Mouse (Mus musculus): ENCODE measurements around the gene Tmem143. TPM values are rescaled to one million over a fixed set of nuclear protein-coding genes. Genes with fewer than 3 reads are reported as not detected.
A peak's percentile ranks its signal among the peaks of the same experiment; 100 is the strongest.
"Not testable (repeated sequence)": the region's sequence is repeated elsewhere in the genome, so short reads cannot be mapped to it uniquely, and the experiment has no call there.

The Tmem143 gene
- 10 to 100 TPM; 22.5 to 24.6 TPM for total RNA-seq (2021)

DNA sequence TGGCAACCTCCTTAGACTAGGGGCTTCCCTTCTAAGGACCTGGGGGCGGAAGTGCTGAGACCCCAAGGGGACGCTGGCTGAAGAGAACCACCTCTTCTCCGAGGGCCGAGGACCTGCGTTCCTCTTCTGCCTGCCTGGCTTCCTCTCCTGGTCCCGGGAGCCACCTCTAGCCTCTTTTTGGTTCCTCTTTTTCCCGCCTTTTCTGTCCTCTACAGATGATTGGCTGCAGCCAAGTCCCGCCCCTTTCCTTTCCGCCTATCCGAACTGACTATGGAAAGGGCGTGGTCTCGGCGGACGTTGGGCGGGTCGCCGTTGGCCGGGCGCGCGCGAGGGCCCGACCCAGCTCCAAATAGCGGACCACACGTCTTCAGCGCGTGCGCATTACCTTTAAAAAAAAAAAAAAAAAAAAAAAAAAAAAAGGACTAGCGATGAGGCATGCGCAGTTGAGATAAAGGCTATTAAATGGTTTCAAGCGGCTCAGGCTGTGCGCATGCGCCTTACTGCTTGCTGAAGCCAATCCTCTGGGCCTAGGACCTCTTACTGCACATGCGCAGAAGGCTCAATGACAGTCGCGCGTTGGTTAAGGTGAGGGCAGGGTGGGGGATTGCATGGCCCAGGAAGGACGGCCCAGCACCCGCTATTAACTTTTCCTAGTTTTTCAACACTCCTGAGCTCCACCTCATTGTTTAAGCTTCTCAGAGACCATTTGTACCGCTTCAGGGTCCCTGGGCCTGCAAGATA, at the start of gene Tmem143, which contains the start of gene Syngr4:
Gene Tmem143 (plus strand): TSS at position 425 of the 741 bp plus-strand sequence.
Gene Syngr4 (minus strand): TSS at position 198 of the 741 bp plus-strand sequence.
- DNase-seq (ENCODE audit: extremely low spot score in 1 of 2, low spot score in 1 of 2), result peak; percentile 87 to 90

DNA sequence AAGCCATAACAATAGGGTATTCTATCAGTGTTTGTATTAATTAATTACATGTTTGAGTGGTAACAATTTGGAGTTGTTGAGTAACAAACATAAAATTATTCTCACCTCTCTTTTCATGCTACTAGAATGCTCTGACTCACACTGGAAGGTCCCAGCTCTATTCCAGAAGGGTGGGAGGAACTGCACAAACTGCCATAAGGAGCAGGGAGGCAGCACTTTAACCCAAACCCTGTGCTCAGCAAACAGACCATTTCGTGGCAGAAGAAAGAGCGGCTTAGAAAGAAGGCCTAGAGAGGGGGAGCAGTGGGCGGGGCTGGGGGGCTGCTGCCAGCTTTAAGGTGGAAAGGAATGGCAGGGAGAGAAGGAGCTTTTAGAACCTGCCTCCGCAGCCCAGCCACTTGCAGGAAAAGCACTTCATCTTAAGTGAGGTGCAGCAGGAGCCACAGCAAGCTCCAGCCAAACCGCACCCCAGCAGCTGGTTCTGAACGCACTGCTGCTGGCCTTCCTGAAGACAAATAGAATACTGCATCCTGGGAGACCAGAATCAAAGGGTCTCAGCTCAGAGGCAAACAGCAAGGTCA, 48.2 kb upstream of the Tmem143 start:
- DNase-seq (ENCODE audit: extremely low spot score in 1 of 2, low spot score in 1 of 2), result no peak

DNA sequence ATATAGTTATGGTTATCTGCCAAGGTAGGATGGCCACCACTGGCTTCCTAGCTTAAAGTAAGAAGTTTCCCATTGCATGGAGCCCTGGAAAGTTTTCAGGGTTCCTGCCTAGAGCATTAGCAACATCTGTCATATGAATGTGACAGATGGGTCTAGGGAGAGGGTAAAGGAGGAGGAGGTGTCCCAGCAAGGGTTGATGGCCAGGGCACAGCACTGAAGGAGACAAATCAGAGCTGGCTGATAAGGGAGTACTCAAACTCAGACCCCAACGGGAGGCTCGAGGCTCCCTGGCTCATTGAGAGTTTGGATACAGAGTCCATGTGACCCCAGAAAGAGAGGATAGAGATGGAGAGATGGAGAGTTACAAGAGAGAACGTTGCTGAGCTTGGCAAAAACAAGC, 46.1 kb upstream of the Tmem143 start:
- DNase-seq (ENCODE audit: extremely low spot score in 1 of 2, low spot score in 1 of 2), result no peak

DNA sequence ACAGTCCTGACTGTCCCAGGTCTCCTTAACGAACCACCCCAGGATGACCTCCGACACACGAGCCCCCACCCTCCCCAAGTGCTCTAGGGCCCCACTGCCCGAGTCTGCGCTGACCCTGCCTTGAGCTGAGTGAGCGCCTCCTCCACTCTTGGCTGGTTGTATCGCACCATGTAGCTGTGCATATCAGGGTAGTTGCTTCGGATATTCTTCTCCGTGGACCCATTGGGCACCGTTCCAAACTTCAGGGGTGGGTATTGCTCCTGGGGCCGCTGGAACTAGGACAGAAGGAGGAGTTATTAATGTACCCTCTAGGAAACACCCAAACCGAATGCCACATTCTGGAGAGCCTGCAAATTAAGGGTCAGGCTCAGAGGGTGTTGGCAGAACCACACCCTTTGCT, 43.7 kb upstream of the Tmem143 start:
- no peak for DNase-seq (ENCODE audit: extremely low spot score in 1 of 2, low spot score in 1 of 2)

DNA sequence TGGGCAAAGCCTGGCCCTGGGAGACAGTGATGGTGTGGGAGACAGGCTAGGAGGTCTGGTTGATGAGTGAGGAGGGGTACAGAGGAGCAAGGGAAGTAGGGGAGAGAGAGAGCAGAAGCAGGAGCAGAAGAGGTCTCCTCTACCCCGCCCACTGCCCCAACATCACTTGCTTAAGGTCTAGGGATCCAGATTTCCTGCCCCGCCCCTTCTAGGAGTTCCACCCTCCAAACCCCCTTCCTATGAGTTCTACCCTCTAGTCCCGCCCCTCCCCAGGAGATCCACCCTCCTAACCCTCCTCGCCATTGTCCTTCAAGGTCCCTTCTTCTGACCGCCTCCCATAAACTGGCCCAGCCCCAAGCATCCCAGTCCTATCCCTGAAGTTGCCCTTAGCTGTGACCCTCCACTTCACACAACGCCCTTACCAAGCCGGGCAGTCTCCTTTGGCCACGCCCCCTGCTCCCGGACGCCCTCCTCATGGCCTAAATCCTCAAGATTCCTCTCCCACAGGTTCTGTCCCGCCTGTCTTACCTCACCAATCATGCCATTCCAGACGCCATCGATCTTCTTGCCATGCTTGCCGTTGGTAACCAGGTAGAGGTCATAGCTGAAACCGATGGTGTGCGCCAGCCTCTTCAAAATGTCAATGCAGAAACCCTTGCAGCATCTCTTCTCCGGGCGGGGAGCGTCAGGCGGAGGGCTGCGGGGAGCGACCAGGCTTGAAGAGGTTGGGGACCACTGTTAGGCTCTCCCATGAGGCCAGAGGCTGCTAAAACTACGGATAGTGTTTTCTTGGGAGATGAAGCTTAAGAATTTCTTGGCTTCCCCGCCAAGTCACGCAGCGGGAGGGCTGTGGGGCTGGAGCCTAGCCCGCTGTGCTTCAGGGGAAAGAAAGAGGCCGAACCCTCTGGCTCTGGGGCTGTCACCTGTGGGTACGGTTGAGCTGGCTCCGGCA, 39.5 kb upstream of the Tmem143 start:
- DNase-seq (ENCODE audit: extremely low spot score in 1 of 2, low spot score in 1 of 2), result no peak

DNA sequence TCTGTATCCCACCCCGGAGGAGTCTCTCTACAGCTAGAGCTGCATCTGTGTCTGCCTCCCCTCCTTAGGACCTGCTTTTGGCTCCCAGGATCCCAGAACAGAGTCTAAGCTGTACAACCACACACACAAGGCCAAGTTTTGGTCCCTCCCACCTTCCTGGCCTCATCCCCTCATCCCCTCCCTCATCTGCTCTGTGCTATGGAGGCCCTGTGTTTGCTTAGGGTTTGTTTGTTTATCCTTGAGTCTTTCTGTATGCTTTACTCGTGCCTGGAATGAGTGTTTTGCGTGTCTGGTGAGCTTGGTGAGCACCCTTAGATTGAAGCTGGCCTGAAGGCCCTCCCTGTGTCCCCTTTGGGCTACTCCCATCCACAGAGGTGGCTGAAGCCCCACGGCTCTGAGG, 37.7 kb upstream of the Tmem143 start:
- DNase-seq (ENCODE audit: extremely low spot score in 1 of 2, low spot score in 1 of 2), result no peak

DNA sequence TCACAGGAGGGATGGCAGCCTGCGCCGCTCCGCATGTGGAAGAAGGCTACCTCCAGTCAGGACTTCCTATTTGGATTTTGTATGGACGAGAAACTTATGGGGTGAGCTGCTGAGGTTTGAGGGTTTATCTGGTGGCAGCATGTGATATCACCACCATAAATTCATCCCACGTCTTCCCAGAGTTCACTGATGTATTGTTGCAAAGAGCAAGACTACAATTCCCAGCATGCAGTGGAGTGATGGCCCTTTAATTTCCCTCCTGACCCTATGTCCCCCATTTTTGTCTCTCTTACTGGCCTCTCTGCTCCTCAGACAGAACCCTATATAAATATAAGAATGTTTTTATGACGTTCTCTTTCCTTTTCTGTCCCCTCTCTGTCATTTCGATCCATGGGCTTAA, 33.9 kb upstream of the Tmem143 start:
- no peak for DNase-seq (ENCODE audit: extremely low spot score in 1 of 2, low spot score in 1 of 2)

DNA sequence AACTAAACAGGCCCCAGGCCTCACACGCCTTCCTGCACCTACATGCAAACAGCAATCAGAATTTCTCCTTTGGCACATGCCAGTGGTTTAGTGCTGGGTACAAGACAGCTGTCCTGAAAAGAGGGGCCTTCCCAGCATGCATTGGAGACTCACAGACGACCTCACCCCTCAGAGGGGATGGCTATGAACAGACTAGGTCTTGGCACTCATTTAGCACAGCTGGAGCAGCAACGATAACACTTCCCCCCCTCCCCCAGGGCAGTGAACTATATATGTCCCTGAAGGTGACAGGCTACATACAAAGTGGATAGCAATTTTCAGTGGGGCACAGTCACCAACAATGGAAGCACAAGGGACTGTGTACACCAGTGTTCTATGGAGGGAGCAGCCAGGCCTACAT, 32.3 kb upstream of the Tmem143 start:
- DNase-seq (ENCODE audit: extremely low spot score in 1 of 2, low spot score in 1 of 2), result no peak

DNA sequence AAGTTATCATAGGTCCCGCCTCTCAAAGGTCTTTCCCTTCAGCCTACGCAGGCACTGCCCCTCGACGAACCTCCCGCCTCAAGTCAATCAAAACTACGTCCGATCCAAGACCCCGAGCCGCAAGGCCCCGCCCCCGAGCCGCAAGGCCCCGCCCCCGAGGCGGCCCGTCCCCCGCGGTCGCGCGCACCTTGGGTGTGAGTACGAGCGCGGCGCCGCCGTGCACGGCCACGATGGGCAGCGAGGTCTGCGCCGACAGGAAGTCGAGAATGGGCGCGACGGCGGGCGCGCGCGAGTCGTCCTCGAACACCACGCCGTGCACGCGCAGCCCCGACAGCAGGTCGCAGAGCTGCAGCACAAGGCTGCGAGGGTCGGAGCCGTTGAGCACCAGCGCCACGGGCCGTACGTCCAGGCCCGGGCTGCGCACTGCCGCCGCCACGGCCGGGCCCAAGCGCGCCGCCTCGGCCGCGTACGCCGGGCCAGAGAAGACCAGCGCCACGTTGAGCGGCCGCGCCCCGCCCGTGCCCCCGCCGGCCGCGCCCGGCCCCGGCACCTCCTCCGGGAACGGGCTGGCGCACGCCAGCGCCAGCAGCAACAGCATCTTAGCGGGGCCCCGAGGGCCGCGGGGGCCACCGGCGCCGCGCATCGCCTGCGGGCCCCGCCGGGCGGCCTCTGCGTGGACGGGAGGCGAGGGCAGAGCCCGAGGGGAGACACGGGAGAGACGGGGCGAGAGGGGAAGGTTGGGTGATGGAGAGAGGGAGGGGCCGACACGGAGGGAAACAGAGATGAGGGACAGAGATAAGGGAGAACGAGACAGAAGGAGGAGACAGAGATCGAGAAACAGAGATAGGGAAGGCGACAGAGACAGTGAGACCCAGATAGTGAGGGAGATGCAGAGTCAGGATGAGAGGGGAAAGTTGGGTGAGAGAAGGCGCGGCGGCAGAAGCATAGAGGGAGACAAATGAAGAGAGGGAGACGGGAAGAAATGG, 30.5 kb upstream of the Tmem143 start:
- DNase-seq (ENCODE audit: extremely low spot score in 1 of 2, low spot score in 1 of 2), result peak; percentile 64 to 66

DNA sequence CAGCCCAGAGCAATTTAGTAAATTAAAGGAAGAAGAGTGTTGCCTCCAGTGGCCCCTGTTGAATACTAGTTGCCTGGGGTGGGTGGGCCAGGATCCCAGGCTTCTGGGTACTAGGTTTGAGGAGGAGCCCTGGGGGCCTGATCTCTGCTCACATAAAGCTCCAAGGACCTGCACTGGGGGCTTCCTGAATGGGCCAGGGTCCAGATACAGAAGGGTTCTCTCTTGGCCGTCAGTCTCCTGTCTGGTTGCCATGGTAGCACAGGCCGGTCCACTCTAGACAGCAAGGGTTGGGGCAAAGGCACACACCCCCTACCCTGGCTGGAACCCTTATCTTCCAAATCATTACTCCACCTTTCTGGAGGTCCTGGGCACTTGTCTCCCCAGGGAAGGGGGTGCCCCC, 28.9 kb upstream of the Tmem143 start:
- no peak for DNase-seq (ENCODE audit: extremely low spot score in 1 of 2, low spot score in 1 of 2)

DNA sequence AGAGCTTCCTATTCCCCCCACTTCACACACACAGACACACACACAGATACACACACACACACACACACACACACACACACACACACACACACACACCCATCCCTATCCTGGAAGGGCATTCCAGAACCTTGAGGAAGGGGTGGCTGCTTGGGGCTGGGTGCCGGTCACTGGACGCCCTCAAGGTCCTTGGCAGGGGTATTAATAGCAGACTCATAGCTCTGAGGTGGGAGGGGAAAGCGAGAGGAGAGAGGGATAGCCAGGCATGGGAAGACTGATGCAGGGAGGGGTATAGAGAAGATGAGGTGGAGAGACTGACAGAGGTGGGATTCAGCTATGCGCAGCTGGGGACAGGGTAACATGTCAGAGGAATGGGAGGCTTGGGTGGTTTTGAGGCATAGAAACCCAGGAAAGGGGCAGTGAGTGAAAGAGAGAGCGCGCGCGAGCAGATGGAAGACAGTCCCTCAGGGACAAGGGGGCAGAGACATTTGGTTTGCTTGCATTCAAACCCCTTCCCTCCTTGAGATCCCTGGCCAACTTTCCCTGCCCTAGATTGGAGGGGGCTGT, 27.6 kb upstream of the Tmem143 start:
- no peak for DNase-seq (ENCODE audit: extremely low spot score in 1 of 2, low spot score in 1 of 2)

DNA sequence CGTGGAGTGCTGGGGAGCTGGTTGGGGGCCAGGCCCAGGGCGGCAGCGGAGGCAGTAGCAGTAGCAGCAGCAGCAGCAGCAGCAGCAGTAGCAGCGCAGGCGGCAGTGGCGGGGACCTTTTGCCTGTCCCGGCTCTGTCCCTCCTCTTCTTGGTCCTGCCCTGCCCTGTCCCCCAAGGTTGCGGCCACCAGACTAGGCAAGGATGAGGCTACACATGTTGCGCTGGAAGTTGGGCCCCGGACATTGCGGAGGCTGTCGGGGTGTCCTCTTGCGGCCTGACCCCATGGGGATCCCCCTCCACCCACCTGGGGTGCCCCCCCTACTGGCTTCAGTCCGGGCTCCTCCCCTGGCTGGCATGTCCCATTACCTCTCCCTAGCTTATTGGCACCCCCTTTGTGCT, 27.0 kb upstream of the Tmem143 start:
- no peak for DNase-seq (ENCODE audit: extremely low spot score in 1 of 2, low spot score in 1 of 2)

DNA sequence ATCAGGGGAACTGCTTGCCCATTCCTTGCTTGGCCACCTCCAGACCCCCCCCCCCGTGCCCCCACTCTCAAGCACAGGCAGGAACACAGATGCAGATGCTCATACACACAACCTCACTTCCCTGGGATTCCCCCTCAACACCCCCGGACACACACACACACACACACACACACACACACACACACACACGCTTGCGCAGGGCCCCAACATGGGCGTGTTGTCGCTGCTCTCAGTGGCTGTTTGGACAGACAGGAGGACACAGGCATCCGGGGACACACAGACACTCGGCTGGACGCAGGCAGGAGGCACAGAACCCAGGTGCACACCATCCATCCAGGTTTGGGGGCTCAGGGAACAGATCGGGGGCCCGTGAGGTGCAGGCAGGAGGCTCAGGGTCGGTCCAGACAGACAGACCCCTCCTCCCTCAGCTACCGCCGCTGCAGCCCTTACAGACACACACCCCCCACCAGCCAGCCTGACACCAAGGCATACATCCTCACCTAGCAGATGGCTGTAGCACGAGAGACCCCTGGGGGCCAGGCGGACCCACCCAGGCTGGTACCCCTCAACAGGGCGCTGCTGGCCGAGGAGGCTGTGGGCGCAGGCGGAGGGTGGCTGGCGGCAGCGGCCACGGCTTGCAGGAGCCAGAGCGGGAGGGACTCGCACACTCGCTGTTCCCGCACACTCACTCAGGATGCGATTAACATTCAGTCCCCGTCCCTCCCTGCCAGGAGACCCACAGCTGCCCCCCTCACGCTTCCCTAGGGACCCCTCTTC, 26.3 kb upstream of the Tmem143 start:
- DNase-seq (ENCODE audit: extremely low spot score in 1 of 2, low spot score in 1 of 2), result no peak

DNA sequence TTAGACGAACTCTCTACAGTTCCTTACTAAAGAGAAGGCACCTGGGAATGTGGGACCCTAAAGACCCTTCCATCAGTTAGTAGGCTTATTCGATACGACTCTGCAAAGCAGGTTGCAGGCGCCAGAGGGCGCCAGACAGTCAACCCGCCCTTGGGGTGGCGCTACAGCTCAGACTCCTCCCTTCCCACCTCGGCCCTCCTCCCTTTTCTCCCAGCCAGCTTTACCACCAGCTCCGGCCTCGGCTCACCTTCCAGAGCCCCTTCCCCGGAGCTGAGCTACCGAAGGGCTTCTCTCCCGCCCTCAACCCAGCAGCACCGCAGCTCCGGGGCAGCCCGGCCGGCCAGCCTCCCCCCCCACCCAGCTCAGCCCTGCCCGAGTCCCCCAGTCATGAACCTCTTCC, 24.1 kb upstream of the Tmem143 start, which contains the start of gene Kdelr1:
Gene Kdelr1 (plus strand): TSS at position 149 of the 400 bp plus-strand sequence.
- peak; percentile 90 to 95 for DNase-seq (ENCODE audit: extremely low spot score in 1 of 2, low spot score in 1 of 2)

DNA sequence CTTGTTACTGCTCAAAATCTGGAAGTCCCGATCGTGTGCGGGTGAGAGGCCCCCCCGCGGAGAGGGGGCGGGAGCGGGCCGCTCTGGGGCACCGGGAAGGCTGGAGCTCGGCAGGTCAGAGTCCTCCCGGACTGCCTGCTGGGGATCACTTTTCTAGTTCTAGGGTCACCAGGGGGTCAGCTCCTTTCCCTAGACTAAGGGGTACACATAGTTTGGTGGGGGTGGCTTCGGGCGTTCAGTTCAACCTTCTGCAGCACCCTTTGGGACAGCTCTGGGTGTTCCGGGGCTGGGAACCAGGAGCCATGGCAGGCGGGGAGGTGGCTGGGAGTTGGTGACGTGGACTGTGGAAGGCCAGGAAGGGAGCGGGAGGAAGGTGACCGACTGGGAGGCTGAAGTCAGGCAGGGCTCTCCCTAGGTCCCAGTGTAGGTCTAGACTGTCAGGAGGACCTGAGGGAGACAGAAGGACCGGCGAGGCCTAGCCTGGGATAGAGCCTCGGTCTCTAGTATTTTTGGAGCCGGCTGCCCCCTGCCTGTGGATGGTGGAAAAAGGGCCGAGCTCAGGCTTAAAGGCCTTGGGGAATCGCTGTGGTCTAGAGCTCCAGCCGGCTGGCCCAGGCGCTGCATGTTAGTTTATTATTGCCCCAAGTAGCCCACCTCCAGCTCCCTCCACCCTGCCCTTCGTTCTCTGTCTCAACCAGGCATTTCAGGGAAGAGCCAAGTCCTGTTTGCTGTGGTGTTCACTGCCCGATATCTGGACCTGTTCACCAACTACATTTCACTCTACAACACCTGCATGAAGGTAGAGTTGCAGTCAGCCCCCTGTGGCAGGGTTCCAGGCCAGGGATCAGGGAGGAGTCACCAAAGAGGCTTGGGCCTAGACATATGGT, 23.4 kb upstream of the Tmem143 start:
- DNase-seq (ENCODE audit: extremely low spot score in 1 of 2, low spot score in 1 of 2), result peak; percentile 40 to 54

DNA sequence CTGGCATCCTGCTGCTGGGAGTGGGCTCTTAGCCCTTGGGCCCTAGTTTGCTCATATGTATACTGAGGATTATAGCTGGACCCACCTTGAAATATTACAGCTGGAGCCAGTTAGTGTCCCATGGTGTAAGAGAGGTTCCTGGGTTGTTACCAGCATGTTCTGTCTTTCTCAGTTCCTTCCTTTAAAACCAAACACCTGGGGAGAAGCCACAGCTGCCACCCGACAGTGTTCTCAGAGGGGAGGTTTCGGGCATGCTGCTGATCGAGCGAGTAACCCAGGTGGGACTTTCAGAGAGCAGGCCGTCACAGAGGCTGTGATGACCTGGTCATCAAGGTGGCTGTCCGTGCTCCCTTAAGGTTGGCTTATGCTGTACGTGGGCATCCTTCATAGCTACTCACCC, 19.8 kb upstream of the Tmem143 start:
- DNase-seq (ENCODE audit: extremely low spot score in 1 of 2, low spot score in 1 of 2), result no peak

DNA sequence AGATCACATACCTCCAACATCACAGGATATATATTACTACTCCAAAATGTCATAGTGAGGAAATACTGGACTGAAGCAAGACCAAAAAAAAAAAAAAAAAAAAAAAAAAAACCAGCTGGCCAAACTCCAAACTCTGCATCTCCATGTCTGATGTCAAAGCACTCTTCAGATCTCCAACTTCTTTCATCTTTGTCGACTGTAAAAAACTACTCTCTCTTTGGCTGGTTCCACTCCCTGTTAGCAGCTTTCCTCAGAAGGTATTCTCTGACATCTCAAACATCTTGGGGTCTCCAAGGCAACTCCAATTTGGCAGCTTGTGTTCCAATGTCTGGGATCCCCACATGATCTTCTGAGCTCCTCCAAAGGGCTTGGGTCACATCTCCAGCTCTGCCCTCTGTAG, 18.5 kb upstream of the Tmem143 start, which contains the start of gene Grin2d:
Gene Grin2d (minus strand): TSS at position 101 of the 400 bp plus-strand sequence.
- not testable (repeated sequence) for DNase-seq (ENCODE audit: extremely low spot score in 1 of 2, low spot score in 1 of 2)

DNA sequence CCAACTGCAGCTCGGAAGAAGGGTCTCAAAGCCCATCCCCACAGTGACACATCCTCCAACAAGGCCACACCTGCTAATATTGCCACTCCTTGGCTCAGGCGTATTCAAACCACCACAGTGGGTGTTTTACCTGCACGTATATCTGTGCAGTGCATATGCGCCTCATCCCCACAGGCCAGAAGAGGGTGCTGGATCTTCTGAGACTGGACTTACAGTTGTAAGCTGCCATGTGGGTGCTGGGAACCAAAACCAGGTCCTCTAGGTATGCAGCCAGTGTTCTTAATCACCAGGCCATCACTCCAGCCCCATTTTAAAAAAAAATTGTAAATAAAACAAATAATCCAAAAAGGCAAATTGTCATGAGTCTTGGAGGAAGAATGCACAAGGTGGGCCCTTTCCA, 16.2 kb upstream of the Tmem143 start:
- no peak for DNase-seq (ENCODE audit: extremely low spot score in 1 of 2, low spot score in 1 of 2)

Measured in layer of hippocampus, postnatal 25 days (tissue).